Mouse (Mus musculus) neural tube, embryonic 12.5 days (tissue): ENCODE measurements around the gene Tap2. TPM values are rescaled to one million over a fixed set of nuclear protein-coding genes. Genes with fewer than 3 reads are reported as not detected.

ENCODE experiments used
- ATAC-seq: fragments of 200-750 bp; cut with Nextera tagmentation; 2 replicates; pipeline ENCODE4 v1.8.0; 2017; ENCODE audit warnings: low read depth, mild to moderate bottlenecking, moderate TSS enrichment, moderate library complexity; ENCODE audit not compliant: low FRiP score
- H3K27ac ChIP-seq: fragments of 300-500 bp; sonication (generic); 2 replicates; pipeline ENCODE4 v1.5.1; 2016
- H3K27me3 ChIP-seq: fragments of 300-500 bp; sonication (generic); replicated peaks from 2 replicates; pipeline ENCODE4 v1.6.1; 2016; ENCODE audit warnings: mild to moderate bottlenecking
- H3K36me3 ChIP-seq: fragments of 300-500 bp; sonication (generic); 2 replicates; pipeline ENCODE4 v1.6.1; 2016; ENCODE audit warnings: mild to moderate bottlenecking
- H3K4me1 ChIP-seq: fragments of 300-500 bp; sonication (generic); 2 replicates; pipeline ENCODE4 v1.6.1; 2016
- H3K4me2 ChIP-seq: fragments of 300-500 bp; sonication (generic); replicated peaks from 2 replicates; pipeline ENCODE4 v1.6.1; 2016; ENCODE audit warnings: mild to moderate bottlenecking
- H3K4me3 ChIP-seq: fragments of 300-500 bp; sonication (generic); 2 replicates; pipeline ENCODE4 v1.5.1; 2016
- H3K9ac ChIP-seq: fragments of 300-500 bp; sonication (generic); 2 replicates; pipeline ENCODE4 v1.6.1; 2016; ENCODE audit warnings: mild to moderate bottlenecking
- H3K9me3 ChIP-seq: fragments of 300-500 bp; sonication (generic); 2 replicates; pipeline ENCODE4 v1.6.1; 2016; ENCODE audit warnings: mild to moderate bottlenecking
- WGBS: fragments of 180-500 bp; shearing (Covaris S2); methylation state at CpG from one replicate; pipeline ENCODE4 v1.1.7; 2016; 5-methylcytosine and 5-hydroxymethylcytosine counted together
- polyA plus RNA-seq: library from polyadenylated mRNA; unstranded; fragments of >200 nt; fragmentation: Nextera tagmentation; extraction: Ambion mirVana; gene quantifications from 2 replicates; pipeline ENCODE4 v1.2.1, GENCODE M21; 2016

Gene Tap2
- polyA plus RNA-seq, 1 experiment from 2014 or later = 0.89 TPM

DNA sequence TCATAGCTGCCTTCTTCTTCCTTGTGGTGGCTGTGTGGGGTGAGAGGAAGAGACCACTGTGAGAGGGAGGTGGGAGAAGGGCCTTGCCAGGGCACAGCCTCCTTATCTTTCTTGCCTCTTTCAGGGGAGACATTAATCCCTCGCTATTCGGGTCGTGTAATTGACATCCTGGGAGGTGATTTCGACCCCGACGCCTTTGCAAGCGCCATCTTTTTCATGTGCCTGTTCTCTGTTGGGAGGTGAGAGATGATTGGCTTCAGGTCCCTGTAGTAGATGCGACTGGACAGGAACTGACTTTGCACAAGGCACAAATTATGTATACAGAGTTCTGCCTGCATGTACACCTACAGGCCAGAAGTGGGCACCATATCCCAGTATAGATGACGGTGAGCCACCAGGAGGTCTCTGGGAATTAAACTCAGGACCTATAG lies 2.4 kb downstream of the Tap2 start:
- no peak overlapping the region for H3K9ac ChIP-seq
- WGBS = 17% methylated on average over 9 of the region's 9 CpGs
- H3K27me3 ChIP-seq = peaks cover 44% of the 10 kb centered on the region
- H3K4me3 ChIP-seq = no peak overlapping the region
- ATAC-seq = no peak
- no peaks in the 10 kb centered on the region for H3K36me3 ChIP-seq
- H3K27ac ChIP-seq = no peak overlapping the region
- H3K4me2 ChIP-seq = peak overlapping the region; percentile 95
- H3K4me1 ChIP-seq = peaks cover 10% of the 10 kb centered on the region; the same call in 1 of the 2 replicates
- H3K9me3 ChIP-seq = peaks cover 3% of the 10 kb centered on the region; the same call in 1 of the 2 replicates

DNA sequence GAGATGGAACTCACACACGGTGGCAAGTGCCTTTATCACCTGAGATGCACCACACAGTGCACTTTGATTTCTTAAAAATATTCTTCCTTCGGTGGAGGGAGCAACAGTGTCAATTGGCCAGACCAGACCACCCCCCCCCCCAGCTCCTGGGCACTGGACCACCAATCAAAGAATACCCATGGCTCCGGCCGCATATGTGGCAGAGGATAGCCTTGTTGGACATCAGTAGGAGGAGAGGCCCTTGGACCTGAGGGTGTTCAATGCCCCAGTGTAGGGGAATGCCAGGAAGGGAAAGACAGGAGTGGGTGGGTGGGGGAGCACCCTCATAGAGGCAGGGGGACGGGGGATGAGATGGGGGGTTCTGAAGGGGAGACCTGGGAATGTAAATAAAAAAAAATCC lies 3.4 kb downstream of the Tap2 start:
- H3K9me3 ChIP-seq = peaks cover 3% of the 10 kb centered on the region; the same call in 1 of the 2 replicates
- no peak overlapping the region for H3K27ac ChIP-seq
- no peak overlapping the region for H3K9ac ChIP-seq
- H3K4me3 ChIP-seq = no peak overlapping the region
- H3K27me3 ChIP-seq = peaks cover 50% of the 10 kb centered on the region
- 86% methylated on average over 5 of the region's 5 CpGs for WGBS
- no peak overlapping the region for H3K4me2 ChIP-seq
- no peaks in the 10 kb centered on the region for H3K36me3 ChIP-seq
- ATAC-seq = no peak
- H3K4me1 ChIP-seq = peaks cover 10% of the 10 kb centered on the region; the same call in 1 of the 2 replicates

DNA sequence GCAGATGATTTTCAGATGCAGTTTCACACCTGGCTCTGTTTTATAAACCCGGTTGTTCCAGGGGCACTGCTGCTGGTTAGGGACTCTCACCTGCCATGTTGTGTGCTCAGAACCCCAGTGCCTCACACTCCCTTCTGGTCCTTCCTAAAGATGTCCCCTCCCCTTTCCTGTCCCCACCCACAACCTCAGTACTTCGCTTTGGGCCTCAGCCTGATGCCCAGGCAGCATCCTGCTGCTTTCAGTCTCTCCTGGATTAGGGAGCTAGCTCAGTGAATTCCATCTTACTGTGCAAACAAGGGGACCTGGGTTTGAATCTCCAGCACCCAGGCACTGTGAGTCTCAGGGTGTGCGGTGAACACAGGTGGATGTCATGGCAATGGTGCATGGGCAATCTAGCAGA lies 4.1 kb downstream of the Tap2 start:
- H3K4me1 ChIP-seq = peaks cover 10% of the 10 kb centered on the region; the same call in 1 of the 2 replicates
- H3K9me3 ChIP-seq = peaks cover 3% of the 10 kb centered on the region; the same call in 1 of the 2 replicates
- WGBS = 56% methylated on average over 3 of the region's 3 CpGs
- H3K9ac ChIP-seq = no peak overlapping the region
- no peaks in the 10 kb centered on the region for H3K36me3 ChIP-seq
- H3K27me3 ChIP-seq = peaks cover 57% of the 10 kb centered on the region
- no peak overlapping the region for H3K4me2 ChIP-seq
- H3K4me3 ChIP-seq = no peak overlapping the region
- ATAC-seq = no peak
- H3K27ac ChIP-seq = no peak overlapping the region

DNA sequence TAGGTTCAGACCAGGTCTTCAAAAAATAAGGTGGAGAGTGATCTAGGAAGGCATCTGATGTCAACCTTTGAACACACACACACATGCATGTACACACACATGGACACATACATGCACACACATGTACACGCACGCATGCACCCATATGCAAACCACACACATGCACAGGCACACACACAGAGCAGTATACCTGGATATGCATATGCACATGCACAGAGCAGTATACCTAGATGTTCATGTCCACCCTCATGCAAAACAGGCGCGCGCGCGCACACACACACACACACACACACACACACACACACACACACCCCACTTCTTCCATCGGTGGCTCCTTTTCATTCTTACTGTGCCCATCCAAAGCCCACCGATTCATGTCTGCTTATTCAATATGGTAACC lies 4.5 kb downstream of the Tap2 start:
- no peak overlapping the region for H3K4me2 ChIP-seq
- H3K9me3 ChIP-seq = peaks cover 3% of the 10 kb centered on the region; the same call in 1 of the 2 replicates
- no peaks in the 10 kb centered on the region for H3K36me3 ChIP-seq
- H3K27me3 ChIP-seq = peaks cover 60% of the 10 kb centered on the region
- H3K4me3 ChIP-seq = no peak overlapping the region
- ATAC-seq = no peak
- 96% methylated on average over 9 of the region's 9 CpGs for WGBS
- H3K4me1 ChIP-seq = peaks cover 10% of the 10 kb centered on the region; the same call in 1 of the 2 replicates
- H3K27ac ChIP-seq = no peak overlapping the region
- H3K9ac ChIP-seq = no peak overlapping the region

DNA sequence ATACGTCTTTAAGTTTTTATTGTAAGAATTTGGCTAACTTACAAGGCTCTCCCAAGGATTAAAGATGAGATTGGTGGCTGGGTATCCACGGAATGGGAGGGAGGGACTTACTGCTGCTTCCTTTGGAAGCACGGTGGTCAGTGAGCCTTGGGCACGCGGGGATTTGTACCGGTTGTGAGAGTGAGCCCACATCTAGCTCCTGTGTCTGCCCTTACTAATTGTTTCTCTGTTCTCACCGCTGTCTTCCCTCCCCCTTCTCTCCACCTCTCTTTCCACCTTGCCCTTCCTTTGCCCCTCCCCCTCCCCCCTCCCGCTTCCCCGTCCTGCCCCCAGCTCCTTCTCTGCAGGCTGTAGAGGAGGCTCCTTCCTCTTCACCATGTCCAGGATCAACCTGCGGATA lies 5.1 kb downstream of the Tap2 start:
- Histone ChIP-seq H3K4me3 (no peak overlapping the region), H3K27ac (no peak overlapping the region), H3K27me3 (peaks cover 62% of the 10 kb centered on the region), H3K9ac (no peak overlapping the region), H3K4me1 (peaks cover 10% of the 10 kb centered on the region; the same call in 1 of the 2 replicates), H3K36me3 (no peaks in the 10 kb centered on the region), H3K9me3 (peaks cover 3% of the 10 kb centered on the region; the same call in 1 of the 2 replicates), H3K4me2 (no peak overlapping the region)
- 28% methylated on average over 10 of the region's 10 CpGs for WGBS
- ATAC-seq = no peak

DNA sequence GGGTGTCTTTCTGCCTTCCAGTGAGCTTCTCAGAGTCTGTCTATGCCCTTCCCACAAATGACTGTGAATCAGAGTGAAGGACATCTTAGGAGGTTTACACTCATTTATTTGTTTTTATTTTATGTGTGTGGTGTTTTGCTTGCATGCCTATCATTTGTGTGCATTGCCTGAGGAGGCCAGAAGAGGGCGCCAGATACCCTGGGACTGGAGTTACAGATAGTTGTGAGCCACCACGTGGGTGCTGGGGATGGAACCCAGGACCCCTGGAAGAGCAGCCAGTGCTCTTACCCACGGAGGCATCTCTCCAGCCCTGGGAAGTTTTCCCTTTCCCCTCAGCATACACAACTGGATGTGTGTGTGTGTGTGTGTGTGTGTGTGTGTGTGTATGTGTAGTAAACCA lies 6.4 kb downstream of the Tap2 start:
- 47% methylated on average over 3 of the region's 3 CpGs for WGBS
- Histone ChIP-seq H3K4me3 (no peak overlapping the region), H3K4me2 (no peak overlapping the region), H3K9me3 (peaks cover 3% of the 10 kb centered on the region; the same call in 1 of the 2 replicates), H3K4me1 (peaks cover 8% of the 10 kb centered on the region; the same call in 1 of the 2 replicates), H3K36me3 (no peaks in the 10 kb centered on the region), H3K27me3 (peaks cover 67% of the 10 kb centered on the region), H3K27ac (no peak overlapping the region), H3K9ac (no peak overlapping the region)
- no peak for ATAC-seq

DNA sequence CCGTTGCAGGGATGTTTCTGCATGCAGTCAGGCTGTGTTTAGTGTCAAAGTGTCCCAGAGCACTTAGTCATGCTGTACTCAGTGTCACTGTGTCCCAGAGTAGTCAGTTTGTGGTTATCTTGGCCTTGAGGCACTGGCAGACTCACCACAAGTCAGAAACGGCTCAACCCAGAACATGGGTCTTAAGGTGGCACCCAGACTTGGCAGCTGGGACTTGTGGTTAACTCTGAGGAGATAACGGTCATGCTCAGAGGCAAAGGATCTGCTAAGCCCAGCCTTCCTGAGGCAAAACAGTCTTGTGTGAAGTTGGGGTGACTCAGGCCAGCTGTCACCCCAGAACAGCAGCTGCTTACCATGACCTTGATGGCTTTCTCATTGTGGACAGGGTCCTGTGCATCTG lies 7.3 kb downstream of the Tap2 start:
- Histone ChIP-seq H3K27ac (no peak overlapping the region), H3K4me3 (no peak overlapping the region), H3K36me3 (no peaks in the 10 kb centered on the region), H3K4me2 (no peak overlapping the region), H3K9me3 (peaks cover 3% of the 10 kb centered on the region; the same call in 1 of the 2 replicates), H3K9ac (no peak overlapping the region), H3K27me3 (peaks cover 66% of the 10 kb centered on the region), H3K4me1 (no peaks in the 10 kb centered on the region)
- no peak for ATAC-seq
- 79% methylated on average over 3 of the region's 3 CpGs for WGBS

DNA sequence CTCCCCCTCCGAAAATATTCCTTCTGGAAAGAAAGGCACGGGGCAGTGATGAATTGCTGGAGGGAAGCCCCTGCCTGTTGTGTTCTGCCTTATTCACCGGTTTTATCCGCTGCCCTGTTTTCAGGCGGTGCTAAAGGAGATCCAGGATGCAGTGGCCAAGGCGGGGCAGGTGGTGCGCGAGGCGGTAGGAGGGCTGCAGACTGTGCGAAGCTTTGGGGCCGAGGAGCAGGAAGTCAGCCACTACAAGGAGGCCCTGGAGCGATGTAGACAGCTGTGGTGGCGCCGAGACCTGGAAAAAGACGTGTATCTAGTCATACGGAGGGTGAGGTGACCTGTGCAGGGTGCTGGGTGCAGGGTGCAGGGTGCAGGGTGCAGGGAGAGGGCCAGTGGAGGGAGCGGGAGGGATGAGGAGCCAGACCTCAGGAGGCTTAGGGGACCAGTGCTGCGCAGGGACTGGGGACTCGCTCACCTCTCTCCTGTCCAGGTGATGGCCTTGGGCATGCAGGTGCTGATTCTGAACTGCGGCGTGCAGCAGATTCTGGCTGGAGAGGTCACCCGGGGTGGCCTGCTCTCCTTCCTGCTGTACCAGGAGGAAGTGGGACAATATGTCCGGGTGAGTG lies 8.5 kb downstream of the Tap2 start:
- Histone ChIP-seq H3K36me3 (no peaks in the 10 kb centered on the region), H3K27me3 (peaks cover 62% of the 10 kb centered on the region), H3K4me3 (no peak overlapping the region), H3K4me2 (peak overlapping the region; percentile 25), H3K9me3 (peaks cover 3% of the 10 kb centered on the region; the same call in 1 of the 2 replicates), H3K4me1 (no peaks in the 10 kb centered on the region), H3K9ac (no peak overlapping the region), H3K27ac (no peak overlapping the region)
- WGBS = 15% methylated on average over 23 of the region's 23 CpGs
- no peak for ATAC-seq

DNA sequence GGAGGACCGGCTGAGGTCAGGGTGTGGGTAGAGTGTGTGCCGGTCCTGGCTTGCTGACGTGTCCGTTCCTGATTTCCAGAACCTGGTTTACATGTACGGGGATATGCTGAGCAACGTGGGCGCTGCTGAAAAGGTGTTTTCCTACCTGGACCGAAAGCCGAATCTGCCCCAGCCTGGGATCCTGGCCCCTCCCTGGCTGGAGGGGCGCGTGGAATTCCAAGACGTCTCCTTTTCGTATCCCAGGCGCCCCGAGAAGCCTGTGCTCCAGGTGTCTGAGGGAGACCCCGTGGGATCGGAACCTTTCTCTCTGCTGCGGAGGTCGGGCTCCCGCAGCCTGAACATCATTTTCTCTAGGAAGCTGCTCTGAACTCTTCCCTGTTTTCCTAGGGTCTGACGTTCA lies 10.6 kb downstream of the Tap2 start:
- Histone ChIP-seq H3K36me3 (no peaks in the 10 kb centered on the region), H3K4me2 (no peak overlapping the region), H3K27me3 (peaks cover 55% of the 10 kb centered on the region), H3K9ac (no peak overlapping the region), H3K4me1 (no peaks in the 10 kb centered on the region), H3K27ac (no peak overlapping the region), H3K4me3 (no peak overlapping the region), H3K9me3 (peaks cover 3% of the 10 kb centered on the region; the same call in 1 of the 2 replicates)
- no peak for ATAC-seq
- WGBS = 50% methylated on average over 21 of the region's 21 CpGs

DNA sequence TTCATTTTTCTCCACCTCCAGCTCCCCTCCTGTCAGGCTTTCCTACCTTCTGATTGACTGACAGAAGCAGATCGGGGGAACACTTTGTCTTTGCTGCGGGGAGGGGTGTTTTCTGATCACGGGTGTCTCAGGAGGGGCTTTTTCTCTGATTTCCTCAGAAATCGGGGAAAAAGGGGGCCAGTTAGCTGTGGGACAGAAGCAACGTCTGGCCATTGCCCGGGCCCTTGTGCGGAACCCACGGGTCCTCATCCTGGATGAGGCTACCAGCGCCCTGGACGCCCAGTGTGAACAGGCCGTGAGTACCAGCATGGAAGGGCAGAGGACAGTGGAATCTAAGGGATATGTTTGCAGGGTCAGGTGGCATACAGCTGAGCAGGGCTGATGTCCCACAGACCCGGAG lies 11.8 kb downstream of the Tap2 start:
- H3K9me3 ChIP-seq = no peaks in the 10 kb centered on the region
- no peak overlapping the region for H3K27ac ChIP-seq
- no peaks in the 10 kb centered on the region for H3K36me3 ChIP-seq
- peaks cover 55% of the 10 kb centered on the region for H3K27me3 ChIP-seq
- no peak overlapping the region for H3K4me2 ChIP-seq
- H3K4me3 ChIP-seq = no peak overlapping the region
- ATAC-seq = no peak
- no peaks in the 10 kb centered on the region for H3K4me1 ChIP-seq
- WGBS = 86% methylated on average over 12 of the region's 12 CpGs
- H3K9ac ChIP-seq = no peak overlapping the region

DNA sequence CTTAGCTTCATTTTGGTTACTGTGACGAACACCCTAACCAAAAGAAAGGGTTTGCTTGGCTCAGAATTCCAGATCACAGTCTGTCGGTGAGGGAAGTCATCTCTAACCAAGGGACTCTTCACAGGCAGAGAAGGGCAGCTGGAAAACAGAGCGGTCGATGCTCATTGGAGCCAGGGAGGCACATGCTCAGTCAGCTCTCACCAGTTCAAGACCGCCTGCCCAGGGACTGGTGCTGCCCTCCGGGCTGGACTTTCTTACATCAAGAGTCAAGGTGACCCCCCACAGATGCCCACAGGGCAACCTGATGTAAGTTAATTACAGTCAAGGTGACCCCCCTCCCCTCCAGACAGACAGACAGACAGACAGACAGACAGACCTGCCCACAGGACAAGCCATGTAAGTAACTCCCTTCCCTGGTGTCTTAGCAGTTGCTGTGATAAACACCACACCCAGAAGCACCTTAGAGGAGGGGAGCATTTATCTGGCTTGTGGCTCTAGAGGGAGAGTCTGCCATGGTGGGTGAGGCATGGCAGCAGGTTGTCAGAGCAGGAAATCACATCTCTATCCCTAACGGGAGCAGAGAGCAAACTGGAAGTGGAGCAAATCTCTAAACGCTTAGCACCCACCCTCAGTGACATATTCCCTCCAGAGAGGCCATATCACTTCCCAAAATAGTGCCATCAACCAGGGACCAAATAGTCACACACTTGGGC lies 14.0 kb downstream of the Tap2 start:
- H3K4me3 ChIP-seq = no peak overlapping the region
- no peaks in the 10 kb centered on the region for H3K4me1 ChIP-seq
- no peak overlapping the region for H3K27ac ChIP-seq
- 86% methylated on average over 8 of the region's 8 CpGs for WGBS
- ATAC-seq = no peak
- H3K4me2 ChIP-seq = no peak overlapping the region
- H3K36me3 ChIP-seq = no peaks in the 10 kb centered on the region
- peaks cover 35% of the 10 kb centered on the region for H3K27me3 ChIP-seq
- H3K9me3 ChIP-seq = no peaks in the 10 kb centered on the region
- no peak overlapping the region for H3K9ac ChIP-seq

DNA sequence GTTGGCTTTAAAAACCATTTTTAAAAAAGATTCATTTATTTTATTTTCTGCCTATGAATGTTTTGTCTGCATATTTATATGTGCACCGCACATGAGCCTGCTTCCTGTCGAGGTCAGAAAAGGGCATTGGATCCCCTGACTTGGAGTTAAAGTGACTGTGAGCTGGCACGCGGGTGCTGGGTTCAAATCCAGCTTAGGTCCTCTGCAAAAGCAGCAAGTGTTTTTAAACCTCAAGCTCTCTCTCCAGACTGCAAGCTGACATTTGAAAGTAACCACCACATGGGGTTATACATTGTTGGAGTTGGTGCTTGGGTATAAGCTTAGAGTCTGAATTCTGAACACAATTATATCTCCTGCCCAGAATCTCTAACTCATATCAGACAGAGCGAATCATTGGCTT lies 14.7 kb downstream of the Tap2 start:
- no peak overlapping the region for H3K9ac ChIP-seq
- H3K4me1 ChIP-seq = no peaks in the 10 kb centered on the region
- H3K4me2 ChIP-seq = no peak overlapping the region
- H3K9me3 ChIP-seq = no peaks in the 10 kb centered on the region
- WGBS = 90% methylated on average over 5 of the region's 5 CpGs
- no peak overlapping the region for H3K27ac ChIP-seq
- H3K27me3 ChIP-seq = peaks cover 28% of the 10 kb centered on the region
- no peak for ATAC-seq
- H3K4me3 ChIP-seq = no peak overlapping the region
- no peaks in the 10 kb centered on the region for H3K36me3 ChIP-seq
